Mouse (Mus musculus) myocyte (in vitro differentiated cells): ENCODE measurements around the gene Cep152. TPM values are rescaled to one million over a fixed set of nuclear protein-coding genes. Genes with fewer than 3 reads are reported as not detected.
A peak's percentile ranks its signal among the peaks of the same experiment; 100 is the strongest.

Experiments
- H3K27me3 ChIP-seq: one replicate; pipeline ENCODE4 v1.6.1; 2011; ENCODE audit not compliant: control insufficient read depth, insufficient read depth, insufficient read length
- H3K36me3 ChIP-seq: one replicate; pipeline ENCODE4 v1.6.1; 2011; ENCODE audit not compliant: control insufficient read depth, insufficient read depth
- H3K4me2 ChIP-seq: one replicate; pipeline ENCODE4 v1.6.1; 2011; ENCODE audit warnings: low read depth, control low read depth
- H3K4me3 ChIP-seq: one replicate; pipeline ENCODE4 v1.5.1; 2011; ENCODE audit warnings: mild to moderate bottlenecking, control low read depth, moderate library complexity
- H3K79me2 ChIP-seq: one replicate; pipeline ENCODE4 v1.6.1; 2011; ENCODE audit not compliant: control insufficient read depth, insufficient read depth
- H3ac ChIP-seq: one replicate; pipeline ENCODE4 v1.6.1; 2011; ENCODE audit not compliant: control insufficient read depth, insufficient read length
- CEBPB ChIP-seq: IDR thresholded peaks from 2 replicates; pipeline ENCODE4 v1.6.1; 2011; ENCODE audit warnings: mild to moderate bottlenecking, moderate library complexity; ENCODE audit not compliant: poor library complexity, insufficient read depth, severe bottlenecking
- E2F4 ChIP-seq: IDR thresholded peaks from one replicate; pipeline ENCODE4 v1.6.1; 2011; ENCODE audit warnings: mild to moderate bottlenecking, control low read depth, moderate library complexity; ENCODE audit not compliant: insufficient read depth
- MAX ChIP-seq: IDR thresholded peaks from one replicate; pipeline ENCODE4 v1.6.1; 2011; ENCODE audit warnings: low read depth, mild to moderate bottlenecking, control low read depth
- MYOD1 ChIP-seq, 3 experiments: IDR thresholded peaks; one replicate each; pipeline ENCODE4 v1.6.1; 2011; ENCODE audit warnings: control low read depth in 2 of 3, low read depth in 2 of 3, mild to moderate bottlenecking in 2 of 3, moderate library complexity in 1 of 3; ENCODE audit not compliant: insufficient read length in 2 of 3, control insufficient read depth in 1 of 3
- MYOG ChIP-seq, 3 experiments: IDR thresholded peaks; one replicate each; pipeline ENCODE4 v1.6.1; 2011; ENCODE audit warnings: control low read depth in 2 of 3, low read depth in 2 of 3, mild to moderate bottlenecking in 2 of 3; ENCODE audit not compliant: insufficient read length in 2 of 3, control insufficient read depth in 1 of 3, insufficient read depth in 1 of 3
- POLR2A ChIP-seq: IDR thresholded peaks from one replicate; pipeline ENCODE4 v1.6.1; 2011; ENCODE audit warnings: low read depth, mild to moderate bottlenecking, control low read depth, moderate library complexity; ENCODE audit not compliant: insufficient read length
- POLR2AphosphoS2 ChIP-seq: IDR thresholded peaks from one replicate; pipeline ENCODE4 v1.6.1; 2011; ENCODE audit warnings: low read depth, control low read depth; ENCODE audit not compliant: insufficient read length
- REST ChIP-seq: IDR thresholded peaks from one replicate; pipeline ENCODE4 v1.6.1; 2011; ENCODE audit warnings: mild to moderate bottlenecking, control low read depth, moderate library complexity; ENCODE audit not compliant: insufficient read depth, insufficient read length
- SRF ChIP-seq: IDR thresholded peaks from one replicate; pipeline ENCODE4 v1.6.1; 2011; ENCODE audit warnings: low read depth; ENCODE audit not compliant: control insufficient read depth, insufficient read length
- TCF12 ChIP-seq: IDR thresholded peaks from one replicate; pipeline ENCODE4 v1.6.1; 2011; ENCODE audit warnings: mild to moderate bottlenecking, control low read depth; ENCODE audit not compliant: poor library complexity, insufficient read depth, severe bottlenecking
- TCF3 ChIP-seq: IDR thresholded peaks from one replicate; pipeline ENCODE4 v1.6.1; 2011; ENCODE audit warnings: low read depth, control low read depth; ENCODE audit not compliant: insufficient read length
- USF1 ChIP-seq: IDR thresholded peaks from one replicate; pipeline ENCODE4 v1.6.1; 2011; ENCODE audit warnings: low read depth, mild to moderate bottlenecking, control low read depth, moderate library complexity
- polyA plus RNA-seq: library from polyadenylated mRNA; unstranded; fragments of >200 nt; fragmentation: generic; extraction: Trizol; gene quantifications from one replicate; pipeline ENCODE4 v1.2.1, GENCODE M21; 2012; ENCODE audit warnings: missing spikeins

The Cep152 gene
- polyA plus RNA-seq, 1 experiment: 0.80 TPM

GRCm38 (mm10) chr2:125548806-125549578, 75.9 kb downstream of the Cep152 start:
- no peak for TF ChIP-seq MYOG (IDR thresholded peaks at IDR 0.05; ENCODE audit: control insufficient read depth in 1 of 3, insufficient read depth in 1 of 3, insufficient read length in 2 of 3, low read depth in 2 of 3)
- Histone ChIP-seq H3K4me2 (peak overlapping the region; percentile 39), H3K36me3 (no peaks in the 10 kb centered on the region), H3ac (no peak overlapping the region), H3K27me3 (no peaks in the 10 kb centered on the region), H3K79me2 (no peaks in the 10 kb centered on the region), H3K4me3 (no peak overlapping the region)

- H3K4me2 ChIP-seq: peak overlapping the region; percentile 39
- no peak overlapping the region for H3ac ChIP-seq
Observed at GRCm38 (mm10) chr2:125544986-125545385, 79.9 kb downstream of the Cep152 start.

GRCm38 (mm10) chr2:125543646-125544045, 81.3 kb downstream of the Cep152 start:
- no peaks in the 10 kb centered on the region for H3K79me2 ChIP-seq
- no peaks in the 10 kb centered on the region for H3K36me3 ChIP-seq
- H3K4me2 ChIP-seq: no peak overlapping the region
- no peak for TF ChIP-seq POLR2AphosphoS2
- TF ChIP-seq MYOG (IDR thresholded peaks at IDR 0.05; ENCODE audit: control insufficient read depth in 1 of 3, insufficient read depth in 1 of 3, insufficient read length in 2 of 3, low read depth in 2 of 3): no peak
- TF ChIP-seq SRF: no peak
- TF ChIP-seq POLR2A: no peak
- TF ChIP-seq E2F4: no peak
- no peak for TF ChIP-seq USF1
- no peak for TF ChIP-seq TCF3
- TF ChIP-seq MAX: no peak
- no peak for TF ChIP-seq TCF12
- TF ChIP-seq CEBPB: no peak
- TF ChIP-seq REST: no peak
- TF ChIP-seq MYOD1 (IDR thresholded peaks at IDR 0.05; ENCODE audit: control insufficient read depth in 1 of 3, insufficient read length in 2 of 3, low read depth in 2 of 3): no peak
- no peaks in the 10 kb centered on the region for H3K27me3 ChIP-seq
- no peak overlapping the region for H3K4me3 ChIP-seq
- no peak overlapping the region for H3ac ChIP-seq

More at GRCm38 (mm10) chr2:125544986-125545385, 79.9 kb downstream of the Cep152 start:
- no peak overlapping the region for H3K4me3 ChIP-seq
- H3K36me3 ChIP-seq: no peaks in the 10 kb centered on the region
- H3K79me2 ChIP-seq: no peaks in the 10 kb centered on the region
- no peaks in the 10 kb centered on the region for H3K27me3 ChIP-seq
- no peak for TF ChIP-seq POLR2AphosphoS2
- no peak for TF ChIP-seq TCF3
- TF ChIP-seq CEBPB: peak; percentile 83

- Histone ChIP-seq H3K27me3 (no peaks in the 10 kb centered on the region), H3K4me2 (peak overlapping the region; percentile 72), H3ac (no peak overlapping the region), H3K36me3 (no peaks in the 10 kb centered on the region), H3K4me3 (no peak overlapping the region), H3K79me2 (no peaks in the 10 kb centered on the region)
- TF ChIP-seq MYOG (IDR thresholded peaks at IDR 0.05; ENCODE audit: control insufficient read depth in 1 of 3, insufficient read depth in 1 of 3, insufficient read length in 2 of 3, low read depth in 2 of 3) (no peak), USF1 (no peak), POLR2AphosphoS2 (no peak), POLR2A (no peak), CEBPB (no peak), SRF (no peak)
Observed at GRCm38 (mm10) chr2:125541451-125541850, 83.5 kb downstream of the Cep152 start.

- no peak overlapping the region for H3K4me3 ChIP-seq
- no peaks in the 10 kb centered on the region for H3K27me3 ChIP-seq
- peak overlapping the region; percentile 72 for H3K4me2 ChIP-seq
- H3K79me2 ChIP-seq: no peaks in the 10 kb centered on the region
- no peaks in the 10 kb centered on the region for H3K36me3 ChIP-seq
- TF ChIP-seq USF1: no peak
- peak; percentile 19 for TF ChIP-seq TCF12
- TF ChIP-seq POLR2AphosphoS2: no peak
- TF ChIP-seq CEBPB: 0 out of 2 replicates have a peak, but pooled peaks have one; percentile 13
- TF ChIP-seq MYOD1 (IDR thresholded peaks at IDR 0.05; ENCODE audit: control insufficient read depth in 1 of 3, insufficient read length in 2 of 3, low read depth in 2 of 3): peak in 1 of 3 experiments; percentile 13
- no peak overlapping the region for H3ac ChIP-seq
Observed at GRCm38 (mm10) chr2:125540579-125540978, 84.3 kb downstream of the Cep152 start.

GRCm38 (mm10) chr2:125539640-125540039, 85.3 kb downstream of the Cep152 start:
- Histone ChIP-seq H3K4me3 (no peak overlapping the region), H3ac (no peak overlapping the region), H3K79me2 (no peaks in the 10 kb centered on the region), H3K27me3 (no peaks in the 10 kb centered on the region), H3K36me3 (no peaks in the 10 kb centered on the region), H3K4me2 (no peak overlapping the region)
- peak; percentile 76 for TF ChIP-seq CEBPB
- no peak for TF ChIP-seq E2F4
- TF ChIP-seq MYOD1 (IDR thresholded peaks at IDR 0.05; ENCODE audit: control insufficient read depth in 1 of 3, insufficient read length in 2 of 3, low read depth in 2 of 3): no peak
- TF ChIP-seq SRF: no peak
- TF ChIP-seq POLR2AphosphoS2: no peak
- TF ChIP-seq MAX: no peak
